Mouse (Mus musculus): ENCODE measurements around the gene Ppm1j.

GRCm38 (mm10) chr3:104777342-104777741 lies 3.5 kb upstream of the Ppm1j start:
- TF ChIP-seq POLR2A (IDR thresholded peaks at IDR 0.05; ENCODE audit: insufficient read length, low read depth) (no peak), TCF3 (IDR thresholded peaks at IDR 0.05; ENCODE audit: insufficient read length, low read depth) (no peak), POLR2AphosphoS2 (IDR thresholded peaks at IDR 0.05; ENCODE audit: insufficient read length, low read depth) (no peak), E2F4 (IDR thresholded peaks at IDR 0.05; ENCODE audit: insufficient read depth) (no peak), USF1 (IDR thresholded peaks at IDR 0.05; ENCODE audit: low read depth) (no peak), MYOD1 (IDR thresholded peaks at IDR 0.05; ENCODE audit: control insufficient read depth in 1 of 3, insufficient read length in 2 of 3, low read depth in 2 of 3) (no peak), MYOG (IDR thresholded peaks at IDR 0.05; ENCODE audit: control insufficient read depth in 1 of 3, insufficient read depth in 1 of 3, insufficient read length in 2 of 3, low read depth in 2 of 3) (no peak)

Data from myocyte (in vitro differentiated cells).